Mouse (Mus musculus): ENCODE results near the gene Gm10197. TPM values are rescaled to one million over a fixed set of nuclear protein-coding genes. Genes with fewer than 3 reads are reported as not detected.

The Gm10197 gene
- polyA plus RNA-seq, 1 experiment from 2014 or later = not detected

- no peak overlapping the region for H3K9ac ChIP-seq
- peaks cover 39% of the 10 kb centered on the region for H3K4me1 ChIP-seq
- no peaks in the 10 kb centered on the region for H3K36me3 ChIP-seq
- no peaks in the 10 kb centered on the region for H3K27me3 ChIP-seq
- H3K27ac ChIP-seq = 0 out of 2 replicates have a peak overlapping the region, but pooled peaks have one; percentile 10
- ATAC-seq (replicated peaks; ENCODE audit: low FRiP score) = peak; percentile 26; the same call in 1 of the 2 replicates
- 44% methylated on average over 14 of the region's 14 CpGs for WGBS
- H3K4me2 ChIP-seq = 0 out of 2 replicates have a peak overlapping the region, but pooled peaks have one; percentile 12
- H3K9me3 ChIP-seq (replicated peaks) = no peaks in the 10 kb centered on the region
- H3K4me3 ChIP-seq (replicated peaks) = no peak overlapping the region
Measured at GRCm38 (mm10) chr19:53345766-53346165, 25.8 kb downstream of the Gm10197 start.

- ATAC-seq (replicated peaks; ENCODE audit: low FRiP score) = no peak; the same call in 1 of the 2 replicates
- H3K4me2 ChIP-seq = 0 out of 2 replicates have a peak overlapping the region, but pooled peaks have one; percentile 19
- no peak overlapping the region for H3K4me3 ChIP-seq (replicated peaks)
- WGBS = 69% methylated on average over 16 of the region's 16 CpGs
- no peaks in the 10 kb centered on the region for H3K27me3 ChIP-seq
- H3K4me1 ChIP-seq = peaks cover 50% of the 10 kb centered on the region
- H3K36me3 ChIP-seq = no peaks in the 10 kb centered on the region
- no peak overlapping the region for H3K9ac ChIP-seq
- no peaks in the 10 kb centered on the region for H3K9me3 ChIP-seq (replicated peaks)
- H3K27ac ChIP-seq = 0 out of 2 replicates have a peak overlapping the region, but pooled peaks have one; percentile 37
Measured at GRCm38 (mm10) chr19:53344062-53344461, 27.5 kb downstream of the Gm10197 start.

GRCm38 (mm10) chr19:53343174-53343881, 28.2 kb downstream of the Gm10197 start:
- Histone ChIP-seq H3K9ac (no peak overlapping the region), H3K9me3 (replicated peaks) (no peaks in the 10 kb centered on the region), H3K4me1 (peaks cover 48% of the 10 kb centered on the region), H3K4me2 (no peak overlapping the region), H3K36me3 (peaks cover 3% of the 10 kb centered on the region; the same call in 1 of the 2 replicates), H3K4me3 (replicated peaks) (no peak overlapping the region), H3K27me3 (no peaks in the 10 kb centered on the region), H3K27ac (no peak overlapping the region)
- ATAC-seq (replicated peaks; ENCODE audit: low FRiP score) = no peak
- WGBS = 73% methylated on average over 13 of the region's 13 CpGs

- WGBS = 18% methylated on average over 6 of the region's 6 CpGs
- peaks cover 23% of the 10 kb centered on the region for H3K36me3 ChIP-seq
Measured at GRCm38 (mm10) chr19:53340423-53340822, 31.1 kb downstream of the Gm10197 start.

GRCm38 (mm10) chr19:53335241-53335640, 36.3 kb downstream of the Gm10197 start:
- no peak overlapping the region for H3K4me2 ChIP-seq
- no peaks in the 10 kb centered on the region for H3K9me3 ChIP-seq (replicated peaks)
- 89% methylated on average over 9 of the region's 9 CpGs for WGBS
- H3K27me3 ChIP-seq = no peaks in the 10 kb centered on the region
- H3K36me3 ChIP-seq = peaks cover 45% of the 10 kb centered on the region
- H3K4me1 ChIP-seq = peaks cover 20% of the 10 kb centered on the region
- H3K27ac ChIP-seq = no peak overlapping the region
- no peak overlapping the region for H3K4me3 ChIP-seq (replicated peaks)
- no peak for ATAC-seq (replicated peaks; ENCODE audit: low FRiP score)
- H3K9ac ChIP-seq = no peak overlapping the region

More at GRCm38 (mm10) chr19:53340423-53340822, 31.1 kb downstream of the Gm10197 start:
- peak; percentile 53; the same call in 1 of the 2 replicates for ATAC-seq (replicated peaks; ENCODE audit: low FRiP score)
- Histone ChIP-seq H3K27ac (peak overlapping the region; percentile 41; the same call in 1 of the 2 replicates), H3K4me2 (peak overlapping the region; percentile 34), H3K9me3 (replicated peaks) (no peaks in the 10 kb centered on the region), H3K4me3 (replicated peaks) (no peak overlapping the region), H3K27me3 (no peaks in the 10 kb centered on the region), H3K9ac (no peak overlapping the region), H3K4me1 (peaks cover 31% of the 10 kb centered on the region)

GRCm38 (mm10) chr19:53333730-53334129, 37.8 kb downstream of the Gm10197 start:
- Histone ChIP-seq H3K4me1 (peaks cover 18% of the 10 kb centered on the region), H3K27ac (no peak overlapping the region), H3K4me3 (replicated peaks) (no peak overlapping the region), H3K9ac (no peak overlapping the region), H3K36me3 (peaks cover 44% of the 10 kb centered on the region), H3K4me2 (no peak overlapping the region), H3K9me3 (replicated peaks) (no peaks in the 10 kb centered on the region), H3K27me3 (no peaks in the 10 kb centered on the region)
- WGBS = 73% methylated on average over 6 of the region's 6 CpGs
- no peak for ATAC-seq (replicated peaks; ENCODE audit: low FRiP score)

GRCm38 (mm10) chr19:53331882-53332500, 39.6 kb downstream of the Gm10197 start:
- 89% methylated on average over 21 of the region's 21 CpGs for WGBS
- Histone ChIP-seq H3K9me3 (replicated peaks) (no peaks in the 10 kb centered on the region), H3K9ac (no peak overlapping the region), H3K27me3 (no peaks in the 10 kb centered on the region), H3K4me1 (peaks cover 18% of the 10 kb centered on the region), H3K27ac (no peak overlapping the region), H3K36me3 (peaks cover 29% of the 10 kb centered on the region), H3K4me3 (replicated peaks) (no peak overlapping the region), H3K4me2 (no peak overlapping the region)
- no peak for ATAC-seq (replicated peaks; ENCODE audit: low FRiP score)

GRCm38 (mm10) chr19:53329992-53330381, 41.6 kb downstream of the Gm10197 start:
- Histone ChIP-seq H3K4me1 (peaks cover 32% of the 10 kb centered on the region), H3K9me3 (replicated peaks) (no peaks in the 10 kb centered on the region), H3K36me3 (peaks cover 20% of the 10 kb centered on the region), H3K27ac (peak overlapping the region; percentile 89), H3K4me2 (peak overlapping the region; percentile 97), H3K4me3 (replicated peaks) (peak overlapping the region; percentile 94), H3K27me3 (no peaks in the 10 kb centered on the region), H3K9ac (peak overlapping the region; percentile 79)
- peak; percentile 88 for ATAC-seq (replicated peaks; ENCODE audit: low FRiP score)
- WGBS = under 1% methylated on average over 28 of the region's 29 CpGs

- no peaks in the 10 kb centered on the region for H3K9me3 ChIP-seq (replicated peaks)
- H3K4me2 ChIP-seq = peak overlapping the region; percentile 97
- peaks cover 16% of the 10 kb centered on the region for H3K36me3 ChIP-seq
- H3K4me1 ChIP-seq = peaks cover 38% of the 10 kb centered on the region
- ATAC-seq (replicated peaks; ENCODE audit: low FRiP score) = peak; percentile 83
- under 1% methylated on average over 100 of the region's 106 CpGs for WGBS
- no peaks in the 10 kb centered on the region for H3K27me3 ChIP-seq
- H3K27ac ChIP-seq = peak overlapping the region; percentile 89
- peak overlapping the region; percentile 79 for H3K9ac ChIP-seq
- peak overlapping the region; percentile 94 for H3K4me3 ChIP-seq (replicated peaks)
Measured at GRCm38 (mm10) chr19:53329221-53329991, 42.2 kb downstream of the Gm10197 start.

- no peak for ATAC-seq (replicated peaks; ENCODE audit: low FRiP score)
- peaks cover 42% of the 10 kb centered on the region for H3K4me1 ChIP-seq
- 76% methylated on average over 9 of the region's 9 CpGs for WGBS
- 0 out of 2 replicates have a peak overlapping the region, but pooled peaks have one; percentile 13 for H3K27ac ChIP-seq
- H3K36me3 ChIP-seq = peaks cover 11% of the 10 kb centered on the region
- no peaks in the 10 kb centered on the region for H3K9me3 ChIP-seq (replicated peaks)
- H3K27me3 ChIP-seq = no peaks in the 10 kb centered on the region
- H3K4me3 ChIP-seq (replicated peaks) = no peak overlapping the region
- no peak overlapping the region for H3K4me2 ChIP-seq
- H3K9ac ChIP-seq = no peak overlapping the region
Measured at GRCm38 (mm10) chr19:53328116-53328515, 43.5 kb downstream of the Gm10197 start.

- Histone ChIP-seq H3K27ac (0 out of 2 replicates have a peak overlapping the region, but pooled peaks have one; percentile 11), H3K9me3 (replicated peaks) (no peaks in the 10 kb centered on the region), H3K4me1 (peaks cover 44% of the 10 kb centered on the region), H3K27me3 (no peaks in the 10 kb centered on the region), H3K4me3 (replicated peaks) (peak overlapping the region; percentile 40), H3K9ac (peak overlapping the region; percentile 51), H3K36me3 (no peaks in the 10 kb centered on the region), H3K4me2 (peak overlapping the region; percentile 72)
- WGBS = 15% methylated on average over 27 of the region's 27 CpGs
- ATAC-seq (replicated peaks; ENCODE audit: low FRiP score) = no peak
Measured at GRCm38 (mm10) chr19:53325578-53326295, 45.8 kb downstream of the Gm10197 start.
